Mouse (Mus musculus): ENCODE measurements at regions not wholly inside any gene's neighbourhood (a gene's known extent, or its start where the extent isn't known, plus 50 kb on each side); places are given as distances from the start of the nearest gene placed in this dataset.
"Not testable (repeated sequence)": the region's sequence is repeated elsewhere in the genome, so short reads cannot be mapped to it uniquely, and the experiment has no call there.

DNA sequence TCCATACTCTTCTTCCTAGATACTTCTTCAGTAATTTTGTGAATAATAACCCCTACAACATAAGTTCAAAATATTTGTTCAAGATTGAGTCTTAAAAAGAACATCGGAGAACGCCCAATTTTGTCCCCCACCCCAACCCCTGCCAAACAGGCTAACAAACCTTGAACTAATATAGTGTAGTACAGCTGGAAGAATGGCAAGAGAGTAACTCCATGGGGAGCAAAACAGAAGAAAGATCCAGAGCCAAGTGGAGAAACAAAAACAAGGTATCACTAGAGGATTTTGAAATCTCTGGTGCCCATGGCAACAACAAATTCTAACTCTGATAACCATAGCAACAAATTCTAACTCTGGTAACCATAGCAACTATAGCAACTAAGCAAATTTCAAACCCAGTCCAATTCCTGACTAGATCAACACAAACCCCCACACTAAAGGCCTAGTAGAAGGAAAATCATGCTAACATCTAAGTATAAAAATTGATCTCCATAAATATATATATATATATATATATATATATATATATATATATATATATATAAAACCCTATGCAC, 74.2 kb upstream of the Magee2 start:
- no peak for DNase-seq (ENCODE audit: low read depth, low spot score)
- ChIA-PET CTCF (no interaction called here), POLR2A (no interaction called here)
- peaks cover 57% of the 10 kb centered on the region for H3K27me3 ChIP-seq
- in situ Hi-C loops (cut with MboI; ENCODE audit: low pct_unique_long_range_greater_than_20kb), result no loop called here
- no peak for TF ChIP-seq CTCF (IDR thresholded peaks at IDR 0.05)
- no peak for ATAC-seq

DNA sequence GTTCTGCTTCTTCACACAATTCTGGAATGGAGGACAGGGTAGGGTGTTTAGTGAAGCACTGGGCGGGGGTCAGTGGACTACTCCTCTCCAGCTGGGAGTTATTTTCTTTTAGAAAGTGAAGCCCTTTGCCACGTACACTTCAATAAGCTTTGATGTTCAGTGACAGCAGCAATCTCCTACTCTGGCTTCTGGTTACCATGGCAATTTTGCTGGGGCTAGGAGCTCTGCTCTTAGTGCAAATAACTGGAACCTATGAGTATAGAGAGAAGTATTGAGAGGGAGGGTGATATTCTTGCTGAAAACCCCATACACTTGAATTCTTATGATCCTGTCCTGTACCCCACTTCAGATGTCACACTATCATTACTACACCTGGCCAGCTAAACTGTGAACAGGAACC, 94.5 kb upstream of the Magee2 start:
- peaks cover 26% of the 10 kb centered on the region for H3K27me3 ChIP-seq
- no peak for TF ChIP-seq CTCF (IDR thresholded peaks at IDR 0.05)
- in situ Hi-C loops (cut with MboI; ENCODE audit: low pct_unique_long_range_greater_than_20kb), result loop anchor here (5.0 kb wide), 1 partner anchor 134 kb away; no protein-coding TSS in a partner anchor
- CTCF ChIA-PET, result interaction anchor here (1.2 kb wide), 1 partner anchor 136 kb away, joined by 3 read pairs; no protein-coding TSS in a partner anchor
- POLR2A ChIA-PET, result no interaction called here
- DNase-seq (ENCODE audit: low read depth, low spot score) (no peak), ATAC-seq (no peak)

DNA sequence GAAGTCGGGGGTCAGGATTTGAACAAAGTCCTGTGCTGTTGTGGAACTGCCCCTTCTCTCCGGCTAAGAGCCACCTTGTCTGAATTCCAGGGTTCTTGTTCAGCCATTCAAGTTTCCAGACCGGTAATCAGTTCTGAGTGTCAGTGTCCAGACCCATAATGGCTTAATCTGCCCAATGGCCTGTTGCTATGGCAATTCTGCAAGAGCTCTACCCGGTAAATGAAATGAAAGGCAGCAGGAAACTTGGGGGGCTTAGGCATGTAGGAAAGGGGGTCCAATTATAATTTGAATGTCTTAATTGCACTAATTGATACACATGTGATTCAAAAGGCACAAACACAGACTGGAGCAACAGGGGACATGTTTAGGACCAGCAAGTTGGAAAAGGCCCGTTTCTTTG, 95.7 kb upstream of the Magee2 start:
- not testable (repeated sequence) for ATAC-seq

GRCm38 (mm10) chrX:104953391-104953790, 96.3 kb upstream of the Magee2 start:
- CTCF ChIA-PET, result not testable (repeated sequence)

More for the DNA sequence above, 95.7 kb upstream of the Magee2 start:
- POLR2A ChIA-PET; DNase-seq (ENCODE audit: low read depth, low spot score); CTCF ChIA-PET: not testable (repeated sequence)
- in situ Hi-C loops (cut with MboI; ENCODE audit: low pct_unique_long_range_greater_than_20kb), result loop anchor here (5.0 kb wide), 1 partner anchor 136 kb away; no protein-coding TSS in a partner anchor
- peaks cover 32% of the 10 kb centered on the region for H3K27me3 ChIP-seq

DNA sequence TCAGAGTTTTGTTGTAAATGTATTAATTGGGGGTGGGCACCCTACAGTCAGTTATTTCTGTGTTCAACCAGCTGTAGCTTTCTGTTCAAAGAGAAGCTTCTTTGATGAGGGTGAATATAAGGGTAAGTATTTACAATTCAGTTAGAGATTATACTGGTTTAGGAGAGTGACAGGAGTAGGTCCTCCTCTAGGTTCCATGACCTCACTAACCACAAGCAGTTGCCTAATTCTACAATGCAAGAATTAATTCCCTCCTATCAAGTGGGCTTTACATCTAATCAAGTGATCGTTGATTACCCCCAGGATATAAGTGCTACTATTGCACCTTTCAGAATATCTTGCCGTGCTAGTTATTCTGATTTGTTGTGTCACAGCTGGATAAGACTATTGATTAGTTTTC, 101.1 kb upstream of the Pbdc1 start:
- POLR2A ChIA-PET, result no interaction called here
- TF ChIP-seq CTCF (IDR thresholded peaks at IDR 0.05), result no peak
- DNase-seq (ENCODE audit: low read depth, low spot score) (no peak), ATAC-seq (no peak)
- CTCF ChIA-PET, result interaction anchor here (1.1 kb wide), 1 partner anchor 28 kb away, joined by 3 read pairs; no protein-coding TSS in a partner anchor
- H3K27me3 ChIP-seq, result peaks cover 64% of the 10 kb centered on the region
- in situ Hi-C loops (cut with MboI; ENCODE audit: low pct_unique_long_range_greater_than_20kb), result no loop called here

More at GRCm38 (mm10) chrX:104953391-104953790, 96.3 kb upstream of the Magee2 start:
- peaks cover 37% of the 10 kb centered on the region for H3K27me3 ChIP-seq
- in situ Hi-C loops (cut with MboI; ENCODE audit: low pct_unique_long_range_greater_than_20kb), result loop anchor here (5.0 kb wide), 1 partner anchor 136 kb away; no protein-coding TSS in a partner anchor
- POLR2A ChIA-PET; ATAC-seq; DNase-seq (ENCODE audit: low read depth, low spot score): not testable (repeated sequence)

GRCm38 (mm10) chrX:105003260-105003659, 76.3 kb upstream of the Pbdc1 start:
- in situ Hi-C loops (cut with MboI; ENCODE audit: low pct_unique_long_range_greater_than_20kb), result loop anchor here (25.0 kb wide), 1 partner anchor 1516 kb away; no protein-coding TSS in a partner anchor
- DNase-seq (ENCODE audit: low read depth, low spot score) (no peak), ATAC-seq (no peak)
- no peak for TF ChIP-seq CTCF (IDR thresholded peaks at IDR 0.05)
- CTCF ChIA-PET, result no interaction called here
- H3K27me3 ChIP-seq, result peaks cover 76% of the 10 kb centered on the region
- POLR2A ChIA-PET, result no interaction called here

DNA sequence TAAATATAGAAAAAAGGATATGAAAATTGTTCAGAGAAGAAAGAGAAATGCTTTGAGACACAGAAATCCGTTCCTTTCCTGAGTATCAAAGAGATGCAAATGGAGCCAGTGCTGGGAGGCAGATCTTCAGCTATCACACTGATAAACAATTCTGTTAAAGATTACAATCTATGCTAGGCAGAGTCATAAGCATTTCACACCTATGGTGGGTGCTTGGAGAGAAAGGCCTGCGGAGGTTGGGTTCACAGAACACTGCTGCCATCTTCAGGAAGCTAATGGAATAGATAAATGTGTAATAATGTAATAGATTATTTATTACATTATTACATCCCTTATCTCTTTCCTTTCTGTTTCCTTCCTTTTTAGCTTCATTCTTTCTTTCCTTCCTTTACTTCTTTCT, 73.1 kb upstream of the Pbdc1 start:
- POLR2A ChIA-PET, result no interaction called here
- ATAC-seq (no peak), DNase-seq (ENCODE audit: low read depth, low spot score) (no peak)
- in situ Hi-C loops (cut with MboI; ENCODE audit: low pct_unique_long_range_greater_than_20kb), result loop anchor here (5.0 to 25.0 kb wide), 2 partner anchors 824 to 1519 kb away; no protein-coding TSS in a partner anchor
- TF ChIP-seq CTCF (IDR thresholded peaks at IDR 0.05), result peak; percentile 85
- CTCF ChIA-PET, result interaction anchor here (1.0 kb wide), 1 partner anchor 28 kb away, joined by 3 read pairs; no protein-coding TSS in a partner anchor
- H3K27me3 ChIP-seq, result peaks cover 62% of the 10 kb centered on the region

Measured in Patski (cell line).